Mouse (Mus musculus): ENCODE results near the gene Lmx1a.

- TF ChIP-seq POLR2A (IDR thresholded peaks at IDR 0.05; ENCODE audit: borderline replicate concordance, extremely low read depth, low read depth, low read length) (no peak), CTCF (IDR thresholded peaks at IDR 0.05; ENCODE audit: insufficient read depth, low read length) (no peak)
These were observed 36.7 kb upstream of the Lmx1a start for GRCm38 (mm10) chr1:167652336-167652735.

Measured in lung, adult 2 months (tissue).